Mouse (Mus musculus): ENCODE measurements at regions not wholly inside any gene's neighbourhood (a gene's known extent, or its start where the extent isn't known, plus 50 kb on each side); places are given as distances from the start of the nearest gene placed in this dataset.

DNA sequence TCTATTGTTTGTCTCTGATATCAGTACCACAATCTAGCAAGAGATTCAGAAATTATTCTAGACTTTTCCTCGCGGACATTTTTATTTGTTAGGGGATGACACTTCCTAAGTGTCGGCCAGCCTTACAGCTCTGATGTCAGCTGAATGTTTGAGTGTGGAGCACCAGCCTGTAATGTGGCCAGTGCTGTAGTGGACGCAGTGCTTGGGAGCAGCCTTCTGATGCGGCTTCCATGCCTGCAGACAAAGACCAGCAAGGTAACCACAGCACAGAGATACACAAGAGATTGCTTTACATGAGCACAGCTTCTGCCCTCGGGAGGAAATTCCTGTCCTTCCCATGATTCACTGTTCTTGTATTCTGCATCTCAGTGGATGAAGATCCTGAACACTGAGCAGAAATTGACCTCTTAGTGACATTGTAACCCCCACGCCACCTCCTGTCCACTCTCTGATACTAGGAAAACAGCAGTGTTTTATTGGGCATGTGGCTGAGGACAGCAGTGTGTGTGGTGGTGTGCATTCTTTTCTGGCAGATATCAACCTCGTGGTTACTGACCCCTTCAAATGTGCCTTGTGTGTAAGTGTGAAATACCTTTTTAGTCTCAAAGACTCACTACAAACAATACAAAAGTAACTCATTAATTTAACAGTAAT is 54.6 kb upstream of the Chd1 start:
- Histone ChIP-seq H3K4me1 (ENCODE audit: control insufficient read depth in 2 of 2, insufficient read depth in 2 of 2, low read length in 2 of 2, poor library complexity in 1 of 2) (no peaks in the 10 kb centered on the region), H3K27ac (ENCODE audit: insufficient read depth, low read depth, low read length, poor library complexity, severe bottlenecking) (no peak overlapping the region), H3K9me3 (ENCODE audit: control insufficient read depth, insufficient read depth, low read depth, low read length) (no peaks in the 10 kb centered on the region), H3K4me3 (ENCODE audit: insufficient read depth in 1 of 2, low read depth in 1 of 2, low read length in 2 of 2, poor library complexity in 1 of 2, severe bottlenecking in 1 of 2) (no peak overlapping the region), H3K9ac (ENCODE audit: insufficient read depth, low read depth, low read length, poor library complexity, severe bottlenecking) (no peak overlapping the region), H3K36me3 (ENCODE audit: control insufficient read depth, insufficient read depth, low read length, poor library complexity, severe bottlenecking) (no peaks in the 10 kb centered on the region)
- DNase-seq (ENCODE audit: low read depth, low spot score): no peak
- TF ChIP-seq HCFC1 (IDR thresholded peaks at IDR 0.05; ENCODE audit: borderline replicate concordance, insufficient read depth, low read length) (no peak), ZC3H11A (IDR thresholded peaks at IDR 0.05; ENCODE audit: borderline replicate concordance, low read depth, low read length) (no peak), MAFK (IDR thresholded peaks at IDR 0.05; ENCODE audit: insufficient read depth, low read depth, low read length) (no peak), ZNF384 (IDR thresholded peaks at IDR 0.05; ENCODE audit: low read depth, low read length) (no peak), CHD2 (IDR thresholded peaks at IDR 0.05; ENCODE audit: low read depth, low read length) (no peak)
- in situ Hi-C loops (cut with MboI; ENCODE audit: low sequenced_read_pairs in 2 of 2, unreplicated experiment in 2 of 2): no loop called here

DNA sequence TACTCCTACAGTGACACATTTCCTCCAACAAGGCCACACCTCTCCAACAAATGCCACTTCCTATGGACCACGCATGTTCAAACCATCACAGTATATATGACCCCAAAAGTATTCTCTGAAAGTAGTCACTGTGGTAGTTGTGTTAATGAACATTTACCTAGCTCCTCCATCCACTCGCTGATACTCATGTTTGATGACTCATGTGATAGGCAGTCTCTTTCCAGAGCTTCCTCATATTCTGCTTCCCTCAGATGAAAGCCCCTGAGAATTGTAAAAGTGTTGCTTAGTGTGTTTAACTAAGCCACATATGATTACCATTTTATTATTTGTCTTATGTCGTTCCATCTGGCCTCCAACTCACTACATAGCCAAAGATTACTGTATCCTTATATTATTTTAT is 52.9 kb upstream of the Chd1 start:
- Histone ChIP-seq H3K27ac (ENCODE audit: insufficient read depth, low read depth, low read length, poor library complexity, severe bottlenecking) (no peak overlapping the region), H3K4me1 (ENCODE audit: control insufficient read depth in 2 of 2, insufficient read depth in 2 of 2, low read length in 2 of 2, poor library complexity in 1 of 2) (no peaks in the 10 kb centered on the region), H3K9ac (ENCODE audit: insufficient read depth, low read depth, low read length, poor library complexity, severe bottlenecking) (no peak overlapping the region), H3K4me3 (ENCODE audit: insufficient read depth in 1 of 2, low read depth in 1 of 2, low read length in 2 of 2, poor library complexity in 1 of 2, severe bottlenecking in 1 of 2) (no peak overlapping the region), H3K36me3 (ENCODE audit: control insufficient read depth, insufficient read depth, low read length, poor library complexity, severe bottlenecking) (no peaks in the 10 kb centered on the region), H3K9me3 (ENCODE audit: control insufficient read depth, insufficient read depth, low read depth, low read length) (no peaks in the 10 kb centered on the region)
- in situ Hi-C loops (cut with MboI; ENCODE audit: low sequenced_read_pairs in 2 of 2, unreplicated experiment in 2 of 2): no loop called here
- no peak for DNase-seq (ENCODE audit: low read depth, low spot score)
- no peak for TF ChIP-seq CHD2 (IDR thresholded peaks at IDR 0.05; ENCODE audit: low read depth, low read length)
- no peak for TF ChIP-seq ZC3H11A (IDR thresholded peaks at IDR 0.05; ENCODE audit: borderline replicate concordance, low read depth, low read length)
- no peak for TF ChIP-seq HCFC1 (IDR thresholded peaks at IDR 0.05; ENCODE audit: borderline replicate concordance, insufficient read depth, low read length)
